Mouse (Mus musculus): ENCODE data around the gene Slc25a3. TPM values are rescaled to one million over a fixed set of nuclear protein-coding genes. Genes with fewer than 3 reads are reported as not detected.

The Slc25a3 gene
- total RNA-seq, 2 experiments from 2014 or later, result 1,149 to 1,195 TPM

DNA sequence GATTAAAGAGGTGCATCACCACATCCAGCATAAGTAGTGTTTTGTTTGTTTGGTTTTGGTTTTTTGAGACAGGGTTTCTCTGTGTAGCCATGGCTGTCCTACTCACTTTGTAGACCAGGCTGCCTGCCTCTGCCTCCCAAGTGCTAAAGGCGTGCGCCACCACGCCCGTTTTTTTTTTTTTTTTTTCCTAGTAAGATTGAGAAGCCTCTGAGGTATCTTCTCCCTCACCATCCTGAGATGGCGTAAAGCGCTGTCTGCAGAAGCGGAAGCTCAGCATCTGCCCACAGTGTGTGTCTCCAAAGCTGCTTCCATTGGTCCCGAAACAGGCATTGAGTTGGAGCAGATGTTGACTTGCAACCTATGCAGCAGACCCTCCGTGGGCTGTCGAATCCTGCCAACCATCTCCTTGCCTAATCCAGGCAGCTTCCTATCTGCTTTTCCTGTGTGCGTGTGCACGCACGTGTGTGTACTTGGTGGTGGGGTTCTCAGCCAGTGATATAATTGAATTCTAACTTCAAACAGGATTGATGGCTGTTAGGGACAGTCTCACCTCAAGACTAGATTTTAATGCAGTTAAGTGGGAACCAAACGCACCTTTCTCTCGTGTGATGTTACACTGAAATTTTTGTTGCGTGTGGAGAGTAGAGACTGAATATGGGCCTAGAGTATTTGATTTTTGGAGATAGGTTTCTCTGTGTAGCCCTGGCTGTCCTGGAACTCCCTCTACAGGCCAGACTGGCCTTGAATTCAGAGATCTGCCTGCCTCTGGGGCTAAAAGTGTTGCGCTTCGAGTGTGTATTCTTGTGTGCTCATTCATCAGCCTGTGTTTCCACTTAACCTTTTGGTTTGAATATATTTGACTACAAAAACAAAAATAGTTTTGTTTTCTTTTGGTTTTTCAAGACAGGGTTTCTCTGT is 19.7 kb upstream of the Slc25a3 start:
- DNase-seq, result no peak

DNA sequence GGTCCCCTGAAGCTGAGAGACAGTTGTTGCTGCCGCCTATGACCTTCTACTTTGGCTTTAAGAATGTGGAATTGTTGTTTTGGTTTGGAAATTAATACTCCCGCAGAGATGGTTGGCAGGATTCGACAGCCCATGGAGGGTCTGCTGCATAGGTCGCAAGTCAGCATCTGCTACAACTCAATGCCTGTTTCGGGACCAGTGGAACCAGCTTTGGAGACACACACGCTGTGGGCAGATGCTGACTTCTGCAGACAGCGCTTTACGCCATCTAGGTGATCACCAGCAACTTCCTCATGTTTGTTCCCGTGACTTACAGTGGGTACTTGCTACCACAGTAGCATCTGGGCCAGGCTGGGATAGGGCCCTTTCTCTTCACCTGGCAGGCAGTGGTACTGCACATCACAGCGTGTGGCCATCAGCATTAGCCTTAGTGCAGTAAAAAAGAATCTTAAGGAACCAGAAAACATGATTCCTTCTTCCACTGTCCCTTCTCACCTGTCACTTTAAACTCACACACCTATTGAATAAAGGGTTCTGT is 18.9 kb upstream of the Slc25a3 start:
- DNase-seq, result no peak

DNA sequence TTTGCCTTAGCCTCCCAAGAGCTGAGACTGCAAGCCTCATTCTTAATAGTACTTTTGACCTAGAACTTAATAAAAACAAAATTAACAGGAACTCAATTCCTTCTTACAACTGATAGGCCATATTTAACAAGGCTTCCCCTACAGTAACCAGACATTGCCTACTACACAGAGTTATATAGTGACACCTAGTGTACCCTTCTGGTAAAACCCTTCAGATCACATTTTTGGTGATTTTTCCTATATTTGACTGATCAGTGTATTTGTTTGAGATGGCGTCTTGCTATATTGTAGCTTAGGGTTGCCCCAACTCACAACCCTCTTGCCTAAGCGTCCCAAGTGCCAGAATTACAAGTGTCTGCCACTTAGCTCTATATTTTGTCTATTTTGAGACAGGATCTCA is 17.7 kb upstream of the Slc25a3 start:
- DNase-seq, result no peak

DNA sequence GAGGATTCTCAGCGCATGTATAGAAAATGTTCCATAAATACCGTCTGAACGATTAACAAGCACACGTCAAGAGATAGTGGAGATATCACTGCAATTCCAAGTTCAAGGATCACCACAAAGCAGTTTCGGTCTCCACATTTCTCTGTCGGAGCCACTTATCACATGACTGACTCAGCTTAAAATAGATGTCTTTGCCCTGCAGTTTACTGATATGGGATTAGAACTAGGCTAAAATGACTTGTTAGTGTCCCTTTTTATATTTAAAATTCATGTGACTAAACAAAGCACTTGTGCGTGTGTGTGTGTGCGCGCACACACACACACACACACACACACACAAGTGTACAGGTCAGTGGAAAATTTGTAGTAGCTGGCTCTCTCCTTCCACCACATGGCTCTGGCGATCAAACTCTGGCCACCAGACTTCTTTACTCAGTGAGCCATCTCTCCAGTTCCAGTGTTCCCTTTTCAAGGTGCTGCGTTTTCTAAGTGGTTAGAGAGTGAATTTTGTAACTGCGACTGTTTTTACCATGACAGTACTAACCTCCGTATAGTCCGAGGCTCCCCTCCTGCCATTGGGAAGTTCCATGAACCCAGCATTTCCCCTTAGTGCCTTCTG is 15.4 kb upstream of the Slc25a3 start:
- no peak for DNase-seq

DNA sequence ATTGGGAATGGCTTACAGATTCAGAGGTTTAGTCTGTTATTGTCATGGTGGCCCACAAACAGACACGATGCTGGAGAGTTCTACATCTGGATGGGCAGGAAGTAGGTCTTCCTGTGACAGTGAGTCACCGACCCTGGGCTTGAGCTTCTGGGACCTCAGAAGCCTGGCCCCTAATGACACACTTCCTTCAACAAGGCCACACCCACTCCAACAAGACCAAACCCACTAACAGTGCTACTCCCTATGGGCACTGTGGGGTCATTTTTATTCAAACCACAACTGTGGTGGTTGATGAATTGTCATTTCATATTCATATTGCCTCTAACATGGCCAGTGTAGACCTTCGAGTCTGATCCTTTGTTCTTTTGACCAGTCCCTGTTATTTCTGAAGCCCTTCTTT is 14.5 kb upstream of the Slc25a3 start:
- no peak for DNase-seq

DNA sequence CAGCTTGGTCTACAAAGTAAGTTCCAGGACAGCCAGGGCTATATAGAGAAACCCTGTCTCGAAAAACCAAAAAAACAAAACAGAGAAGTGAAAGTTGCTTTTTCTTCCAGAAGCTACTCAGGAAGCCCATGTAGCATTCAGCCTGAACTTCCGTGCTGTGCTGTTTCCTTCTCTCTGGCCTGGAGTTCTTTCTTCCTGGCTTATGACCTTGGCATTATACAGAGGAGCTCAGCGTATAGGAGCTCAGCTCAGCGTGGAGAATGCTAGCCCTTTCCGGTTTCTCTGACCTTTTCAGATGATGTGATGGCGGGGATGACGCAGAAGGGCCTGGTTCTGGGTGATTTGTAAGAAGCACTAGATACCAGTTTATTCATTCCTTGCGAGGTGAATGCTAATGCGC is 13.5 kb upstream of the Slc25a3 start:
- no peak for DNase-seq

DNA sequence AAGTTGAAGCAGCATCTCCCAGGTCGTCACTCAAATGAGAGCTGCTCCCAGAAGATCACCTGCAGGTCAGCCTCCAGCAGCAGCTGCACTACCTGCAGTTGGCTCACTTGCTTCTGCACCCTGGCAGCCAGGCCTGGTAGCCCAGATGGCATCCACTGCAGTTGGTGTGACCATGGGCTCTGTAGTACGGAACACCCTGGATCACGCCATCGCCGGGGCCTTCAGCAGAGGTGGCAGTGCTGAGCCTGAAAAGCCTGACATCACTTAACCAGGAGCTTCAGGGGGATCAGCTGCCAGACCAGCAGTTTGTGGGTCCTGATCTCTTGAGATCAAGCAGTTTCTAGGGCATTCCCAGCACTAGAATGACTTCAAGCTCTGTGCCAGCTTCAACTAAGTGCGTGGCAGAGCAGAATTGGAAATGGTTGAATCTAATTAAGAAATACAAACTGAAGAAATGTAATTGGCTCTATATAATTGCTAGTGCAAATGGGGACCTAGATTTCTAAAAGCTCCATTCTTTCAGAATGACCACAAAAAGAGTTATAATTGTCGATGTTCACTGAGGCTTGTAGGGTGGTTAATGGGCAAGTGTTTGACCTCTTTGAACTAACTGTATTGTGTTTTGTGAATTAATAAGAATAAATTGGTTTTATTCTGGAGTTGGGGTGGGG is 11.6 kb upstream of the Slc25a3 start:
- no peak for DNase-seq

DNA sequence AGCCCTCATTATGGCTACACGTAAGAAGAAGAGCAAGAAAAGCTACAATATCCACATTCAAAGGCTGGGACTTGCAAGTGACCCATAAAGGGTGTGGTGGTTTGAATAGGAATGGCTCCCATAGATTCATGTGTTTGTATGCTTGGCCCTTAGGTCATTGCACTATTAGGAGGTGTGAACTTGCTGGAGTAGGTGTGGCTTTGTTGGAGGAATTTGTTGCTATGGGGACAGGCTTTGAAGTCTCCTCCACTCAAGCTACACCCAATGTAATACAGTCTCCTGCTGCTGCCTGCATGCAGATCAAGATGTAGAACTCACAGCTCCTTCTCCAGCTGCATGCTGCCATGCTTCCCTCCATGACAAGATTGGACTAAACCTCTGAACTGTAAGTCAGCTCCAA is 7.7 kb upstream of the Slc25a3 start:
- DNase-seq, result no peak

DNA sequence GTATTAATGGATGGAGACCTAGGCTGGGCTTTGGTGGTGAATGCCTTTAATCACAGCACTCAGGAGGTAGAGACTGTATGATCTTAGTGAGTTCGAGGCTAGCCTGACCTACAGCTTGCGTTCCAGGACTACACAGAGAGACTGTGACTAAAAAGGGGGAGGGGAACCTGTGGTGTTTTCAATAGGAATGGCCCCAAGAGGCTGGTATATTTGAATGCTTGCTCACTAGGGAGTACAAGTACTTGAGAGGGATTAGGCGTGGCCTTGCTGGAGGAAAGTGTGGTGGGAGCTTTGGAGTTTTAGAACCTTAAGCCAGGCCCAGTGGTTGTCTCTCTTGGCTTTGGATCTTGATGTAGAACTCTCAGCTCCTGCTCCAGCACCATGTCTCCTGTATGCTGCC is 6.9 kb upstream of the Slc25a3 start:
- DNase-seq, result no peak

DNA sequence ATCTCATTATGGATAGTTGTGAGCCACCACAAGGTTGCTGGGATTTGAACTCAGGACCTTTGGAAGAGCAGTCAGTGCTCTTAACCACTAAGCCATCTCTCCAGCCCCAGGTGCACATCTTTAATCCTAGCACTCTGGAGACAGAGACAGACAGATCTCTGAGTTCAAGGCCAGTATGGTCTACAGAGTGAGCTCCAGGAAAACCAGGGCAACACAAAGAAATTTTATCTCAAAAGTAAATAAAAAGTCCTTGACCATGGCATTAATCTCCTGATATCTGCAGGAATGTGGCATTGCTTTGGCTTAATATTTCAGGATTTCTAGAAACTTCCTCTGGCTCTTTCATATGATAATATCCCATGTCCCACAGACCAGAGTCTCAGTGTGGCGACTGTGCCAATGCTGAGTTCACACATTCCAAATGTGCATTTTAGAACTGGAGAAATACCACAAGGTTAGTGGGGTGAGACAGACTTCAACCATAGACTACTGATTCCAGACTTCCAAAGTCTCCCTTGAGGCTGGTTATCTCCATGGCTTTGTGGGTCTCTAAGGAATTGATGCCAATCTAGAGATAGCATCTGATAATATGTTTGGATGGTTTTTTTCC is 4.8 kb upstream of the Slc25a3 start:
- DNase-seq, result no peak

DNA sequence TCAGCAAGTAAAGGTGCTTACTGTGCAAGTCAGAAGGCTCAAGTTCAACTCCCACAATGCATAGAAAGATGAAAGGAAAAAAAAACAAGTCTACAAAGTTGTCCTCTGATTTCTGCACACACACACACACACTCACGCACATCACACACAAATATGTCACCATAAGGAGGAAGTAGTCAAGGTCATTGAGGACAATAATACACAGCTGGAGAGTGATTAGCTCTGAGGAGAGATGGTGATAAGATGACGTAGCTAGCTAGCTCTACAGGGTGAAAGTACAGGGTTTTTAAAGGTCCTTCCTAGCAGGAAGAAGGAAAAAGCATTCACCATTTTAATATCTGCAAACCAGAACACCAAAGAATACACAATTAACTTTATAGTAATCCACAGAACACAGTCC is 3.5 kb upstream of the Slc25a3 start:
- DNase-seq, result no peak

DNA sequence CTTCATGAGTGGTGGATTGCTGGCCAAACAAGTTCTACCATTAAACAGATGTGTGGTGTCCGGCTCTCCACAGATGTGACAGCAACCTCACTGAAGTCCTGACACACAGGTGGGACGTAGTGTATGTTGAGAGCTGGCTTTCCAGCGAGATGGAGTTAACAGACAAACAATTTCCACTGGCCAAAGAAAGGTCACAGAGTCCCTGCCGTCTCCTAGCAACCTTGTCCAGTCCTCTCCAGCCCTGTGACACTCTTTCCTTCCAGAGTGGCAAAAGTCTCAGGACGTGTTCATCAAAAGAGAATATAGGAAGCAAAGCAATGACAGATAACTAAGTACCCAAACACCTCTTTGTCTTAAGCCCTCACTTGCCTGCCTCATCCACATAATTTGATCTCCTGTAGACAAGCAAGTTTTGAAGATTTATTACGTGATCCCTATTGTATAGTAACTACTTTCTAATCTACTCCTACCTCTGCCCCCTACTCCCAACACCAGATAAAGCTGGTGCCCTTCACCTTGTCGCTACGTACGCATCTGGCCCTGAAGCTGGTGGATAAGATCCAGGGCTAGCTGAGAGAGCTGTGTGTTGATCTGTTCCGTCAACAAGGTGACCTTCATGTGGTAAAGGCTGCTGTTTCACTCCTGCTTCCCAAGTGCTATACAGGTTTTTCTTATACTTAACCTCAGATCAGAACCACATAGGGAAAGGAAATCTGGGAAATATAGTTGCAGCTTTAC is 2.9 kb upstream of the Slc25a3 start:
- no peak for DNase-seq

DNA sequence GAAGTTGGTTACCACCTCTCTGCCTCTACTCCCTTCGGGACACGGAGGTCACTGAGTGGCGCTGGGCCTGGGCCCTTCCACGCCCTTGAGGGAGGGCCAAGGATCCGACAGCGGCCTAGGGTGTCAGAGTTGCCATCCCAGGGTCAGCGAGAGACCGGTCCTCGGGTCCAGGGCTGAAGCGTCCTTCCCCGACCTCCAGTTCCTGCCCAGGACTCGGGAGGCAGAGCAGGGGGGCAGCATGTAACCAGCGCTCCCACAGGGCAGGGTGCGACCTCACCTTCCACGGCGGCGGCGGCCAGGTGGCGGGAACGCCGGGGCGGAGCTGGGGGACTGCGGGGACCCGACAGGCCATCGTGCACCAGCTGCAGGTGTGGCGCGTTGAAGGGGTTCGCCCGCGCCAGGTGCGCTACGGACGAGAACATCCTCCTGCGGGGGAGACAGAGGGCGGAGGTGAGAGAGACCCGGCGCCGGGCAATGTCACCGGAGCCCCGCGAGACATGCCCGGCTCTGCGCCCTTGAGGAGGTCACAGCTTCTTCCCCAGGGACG is 505 bp downstream of the Slc25a3 start:
- DNase-seq, result peak; percentile 68

DNA sequence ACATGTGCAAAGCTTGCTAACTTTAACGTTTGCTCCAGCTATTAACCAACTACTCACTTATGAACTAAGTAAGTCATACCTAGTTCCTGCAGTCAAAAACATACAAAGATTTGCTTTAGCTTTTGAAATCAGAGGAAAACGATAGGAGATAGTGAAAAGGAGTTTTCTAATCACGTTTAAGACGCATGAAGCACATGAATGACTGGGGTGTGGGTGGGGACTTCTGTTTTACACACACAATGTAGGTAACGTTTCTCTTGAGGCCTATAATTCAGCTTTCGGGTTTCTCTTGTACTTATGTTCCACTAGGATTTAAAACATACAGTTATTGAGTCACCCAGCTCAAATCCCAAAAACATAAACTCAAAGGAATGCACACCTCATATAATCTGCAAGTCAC is 1.2 kb downstream of the Slc25a3 start:
- DNase-seq, result no peak

DNA sequence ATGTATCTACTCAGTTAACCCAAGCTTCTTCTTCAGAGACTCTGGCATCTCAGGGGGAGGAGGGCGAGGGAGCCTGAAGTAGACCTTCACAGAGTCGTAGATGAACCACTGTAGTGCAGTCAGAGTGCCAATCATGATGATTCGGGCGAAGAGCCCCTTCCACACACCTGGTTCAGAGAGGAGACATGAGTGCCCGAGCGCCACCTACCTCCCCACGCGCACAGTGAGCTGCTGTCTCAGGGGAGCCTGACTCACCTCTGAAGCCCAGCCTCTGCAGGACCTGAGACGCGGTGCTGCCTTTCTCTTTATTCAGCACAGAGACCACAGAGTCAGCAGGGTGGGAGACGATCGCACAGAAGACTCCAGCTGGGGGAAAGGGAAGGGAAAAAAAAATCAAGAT is 6.9 kb downstream of the Slc25a3 start:
- no peak for DNase-seq

DNA sequence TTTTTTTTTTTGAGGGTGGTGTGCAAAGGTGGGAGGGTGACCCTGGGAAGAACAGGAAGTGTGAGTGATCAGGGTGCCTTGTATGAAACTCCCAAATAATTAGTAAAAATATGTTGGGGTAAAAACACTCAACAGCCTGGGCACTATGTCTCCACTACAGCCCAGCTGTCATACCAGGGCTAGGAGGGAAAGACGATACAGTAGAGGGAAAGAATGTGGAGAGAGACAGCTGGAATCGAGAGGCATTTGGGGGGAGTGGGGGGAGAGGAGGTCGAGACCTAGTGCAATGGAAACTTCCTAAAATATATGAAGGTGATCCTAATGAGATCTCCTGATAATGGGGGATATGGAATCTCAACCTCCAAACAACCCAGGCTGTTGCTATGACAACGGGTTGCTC is 14.0 kb downstream of the Slc25a3 start:
- no peak for DNase-seq

DNA sequence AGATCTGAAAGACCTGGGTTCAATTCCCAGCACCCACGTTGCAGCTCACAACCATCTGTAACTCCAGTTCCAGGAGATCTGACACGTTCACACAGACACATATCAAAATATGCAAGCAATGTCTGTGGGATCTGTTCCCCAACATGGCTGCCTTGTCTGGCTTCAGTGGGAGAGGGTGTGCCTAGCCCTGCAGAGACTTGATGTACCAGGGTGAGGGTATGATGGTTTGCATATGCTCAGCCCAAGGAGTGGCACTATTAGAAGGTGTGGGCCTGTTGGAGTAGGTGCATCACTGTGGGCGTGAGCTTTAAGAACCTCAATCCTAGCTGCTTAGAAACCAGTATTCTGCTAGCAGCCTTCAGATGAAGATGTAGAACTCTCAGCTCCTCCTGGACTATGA is 17.9 kb downstream of the Slc25a3 start:
- no peak for DNase-seq

DNA sequence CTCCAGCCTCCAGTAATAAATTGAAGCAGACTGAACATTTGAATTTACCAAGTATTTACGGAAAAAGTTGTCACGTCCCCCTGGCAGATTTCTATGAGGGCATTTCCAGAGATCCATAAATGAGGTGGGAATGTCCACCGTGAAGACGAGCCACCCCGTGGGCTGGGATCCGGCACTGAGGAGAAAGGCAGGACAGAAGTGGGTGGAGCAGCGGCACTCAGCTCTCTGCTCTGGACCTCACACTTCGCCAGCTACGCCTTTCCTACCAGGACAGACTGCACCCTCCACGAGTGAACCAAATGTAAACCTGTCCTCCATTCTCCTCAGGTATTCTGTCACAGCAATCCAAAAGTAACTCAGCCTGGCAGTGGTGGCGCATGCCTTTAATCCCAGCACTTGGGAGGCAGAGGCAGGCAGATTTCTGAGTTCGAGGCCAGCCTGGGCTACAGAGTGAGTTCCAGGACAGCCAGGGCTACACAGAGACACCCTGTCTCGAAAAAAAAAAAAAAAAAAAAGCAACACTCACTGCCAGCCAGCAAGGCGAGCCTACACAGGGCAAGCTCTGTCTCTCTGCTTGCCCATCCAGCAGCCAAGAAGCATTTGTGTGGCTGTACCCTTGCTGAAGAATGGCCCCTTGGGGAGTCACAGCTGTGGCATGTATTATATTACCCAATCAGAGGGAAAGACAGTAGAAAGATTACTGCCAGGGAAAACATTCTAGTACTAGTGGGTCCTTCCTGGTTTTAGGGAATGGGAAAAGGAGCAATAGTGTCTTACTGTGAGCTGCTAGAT is 20.9 kb downstream of the Slc25a3 start:
- DNase-seq, result no peak

DNA sequence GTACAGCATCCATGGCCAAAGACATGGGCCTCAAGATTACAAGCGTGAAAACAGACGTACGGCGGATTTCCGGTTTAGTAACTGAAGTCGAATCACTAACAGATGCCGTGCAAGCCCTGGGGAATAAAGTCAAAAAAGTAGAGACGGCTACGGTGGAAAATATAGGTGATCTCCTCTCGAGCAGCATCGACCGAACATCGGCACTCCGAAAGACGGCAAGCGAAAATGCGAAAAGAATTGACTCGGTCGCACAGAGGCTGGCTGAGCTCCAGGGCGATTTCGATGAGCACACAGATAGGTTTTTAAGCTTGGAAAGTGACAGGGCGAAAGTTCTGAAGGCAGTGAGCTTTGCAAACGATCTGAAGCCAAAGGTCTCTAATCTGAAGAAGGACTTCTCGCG is 21.9 kb downstream of the Slc25a3 start:
- DNase-seq, result no peak

DNA sequence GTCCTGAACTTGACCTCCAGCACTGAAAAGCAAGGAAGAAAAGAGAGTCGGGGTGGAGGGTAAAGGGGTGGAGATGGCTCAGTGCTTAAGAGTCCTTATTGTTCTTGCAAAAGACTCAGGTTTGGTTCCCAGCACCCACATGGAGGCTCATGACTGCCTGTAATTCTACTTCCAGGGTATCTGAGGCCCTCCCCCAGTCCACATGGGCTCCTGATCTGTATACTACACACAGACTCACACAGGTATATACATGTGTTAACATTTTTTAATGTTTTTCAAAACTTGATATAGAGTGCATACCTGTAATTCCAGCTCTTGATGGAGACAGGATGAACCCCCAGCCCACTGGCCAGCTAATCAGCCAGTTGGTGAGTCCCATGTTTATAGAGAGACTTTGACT is 23.8 kb downstream of the Slc25a3 start:
- DNase-seq, result no peak

DNA sequence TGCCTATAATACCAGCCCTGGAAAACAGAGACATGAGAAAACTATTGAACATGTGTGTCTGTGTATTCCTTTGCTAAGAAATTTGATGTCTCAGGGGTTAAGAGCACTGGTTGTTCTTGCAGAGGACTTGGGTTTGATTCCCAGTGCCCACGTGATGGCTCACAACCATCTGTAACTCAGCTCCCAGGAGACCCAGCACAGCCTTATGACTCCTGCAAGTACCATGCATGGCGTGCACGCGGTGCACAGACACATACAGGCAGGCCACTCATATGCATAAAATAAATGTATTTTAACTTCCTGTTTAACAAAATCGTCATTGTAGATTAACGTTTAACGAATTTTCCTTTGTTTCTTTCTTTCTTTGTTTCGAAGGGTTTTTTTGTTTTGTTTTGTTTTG is 25.8 kb downstream of the Slc25a3 start:
- DNase-seq, result no peak
